Mouse (Mus musculus) limb, embryonic 11.5 days (tissue): Measurements from ENCODE around the gene Hoxa4. TPM values are rescaled to one million over a fixed set of nuclear protein-coding genes. Genes with fewer than 3 reads are reported as not detected.

Source experiments
- ATAC-seq: fragments of 200-750 bp; cut with Nextera tagmentation; 2 replicates; pipeline ENCODE4 v1.8.0; 2017; ENCODE audit warnings: low read depth; ENCODE audit not compliant: insufficient number of reproducible peaks, low FRiP score, low TSS enrichment
- DNase-seq: peaks from one replicate; pipeline ENCODE4 v3.0.0-alpha.2; 2015; ENCODE audit warnings: low spot score
- H3K27ac ChIP-seq: fragments of 300-500 bp; sonication (generic); replicated peaks from 2 replicates; pipeline ENCODE4 v1.5.1; 2014; ENCODE audit warnings: low read depth, mild to moderate bottlenecking, low read length
- H3K27me3 ChIP-seq: fragments of 300-500 bp; sonication (generic); 2 replicates; pipeline ENCODE4 v1.6.1; 2014; ENCODE audit warnings: mild to moderate bottlenecking, low read length, mixed read lengths; ENCODE audit not compliant: control insufficient read depth, insufficient read depth
- H3K36me3 ChIP-seq: fragments of 300-500 bp; sonication (generic); 2 replicates; pipeline ENCODE4 v1.6.1; 2014; ENCODE audit warnings: mild to moderate bottlenecking, low read length, moderate library complexity, mixed read lengths; ENCODE audit not compliant: control insufficient read depth, insufficient read depth
- H3K4me1 ChIP-seq: fragments of 300-500 bp; sonication (generic); 2 replicates; pipeline ENCODE4 v1.6.1; 2014; ENCODE audit warnings: low read length, mixed read lengths; ENCODE audit not compliant: control insufficient read depth, insufficient read depth
- H3K4me2 ChIP-seq: fragments of 300-500 bp; sonication (generic); 2 replicates; pipeline ENCODE4 v1.6.1; 2014; ENCODE audit warnings: low read depth, mild to moderate bottlenecking, moderate library complexity; ENCODE audit not compliant: severe bottlenecking
- H3K4me3 ChIP-seq: fragments of 300-500 bp; sonication (generic); 2 replicates; pipeline ENCODE4 v1.5.1; 2014; ENCODE audit warnings: low read depth, low read length
- H3K9ac ChIP-seq: fragments of 300-500 bp; sonication (generic); 2 replicates; pipeline ENCODE4 v1.6.1; 2014; ENCODE audit warnings: mild to moderate bottlenecking, low read length
- H3K9me3 ChIP-seq: fragments of 300-500 bp; sonication (generic); 2 replicates; pipeline ENCODE4 v1.6.1; 2016; ENCODE audit warnings: low read length; ENCODE audit not compliant: control insufficient read depth
- WGBS: fragments of 180-500 bp; shearing (Covaris S2); extraction: QIAGEN DNeasy Blood & Tissue Kit; methylation state at CpG from one replicate; pipeline ENCODE4 v1.1.7; 2014; 5-methylcytosine and 5-hydroxymethylcytosine counted together
- polyA plus RNA-seq: library from polyadenylated mRNA; unstranded; fragments of >200 nt; fragmentation: Nextera tagmentation; extraction: Ambion mirVana; gene quantifications from 2 replicates; pipeline ENCODE4 v1.2.1, GENCODE M21; 2014

Gene Hoxa4
- polyA plus RNA-seq, 1 experiment from 2014 or later = 1.0 TPM

DNA sequence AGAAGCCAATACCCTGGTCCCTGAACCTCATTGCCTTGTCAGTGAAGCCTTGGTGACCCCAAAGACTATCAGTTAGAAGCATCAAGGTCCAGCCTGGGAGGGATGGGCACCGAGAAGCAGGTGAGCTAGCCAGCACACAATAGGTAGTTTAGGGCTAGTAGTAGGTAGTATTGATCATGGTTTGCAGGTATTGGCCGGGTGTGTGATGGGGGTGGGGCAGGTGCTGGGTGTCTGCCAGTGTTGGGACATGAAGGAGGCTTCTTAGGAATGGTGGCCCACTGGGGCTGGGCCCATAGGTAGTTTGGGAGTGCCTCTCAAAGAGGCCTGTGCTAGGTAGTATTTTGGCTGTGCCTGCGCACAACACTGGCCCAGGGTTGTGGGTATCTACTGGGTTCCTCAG is 23.5 kb upstream of the Hoxa4 start:
- Histone ChIP-seq H3K4me2 (peak overlapping the region; percentile 89; the same call in 1 of the 2 replicates), H3K27me3 (no peaks in the 10 kb centered on the region)

DNA sequence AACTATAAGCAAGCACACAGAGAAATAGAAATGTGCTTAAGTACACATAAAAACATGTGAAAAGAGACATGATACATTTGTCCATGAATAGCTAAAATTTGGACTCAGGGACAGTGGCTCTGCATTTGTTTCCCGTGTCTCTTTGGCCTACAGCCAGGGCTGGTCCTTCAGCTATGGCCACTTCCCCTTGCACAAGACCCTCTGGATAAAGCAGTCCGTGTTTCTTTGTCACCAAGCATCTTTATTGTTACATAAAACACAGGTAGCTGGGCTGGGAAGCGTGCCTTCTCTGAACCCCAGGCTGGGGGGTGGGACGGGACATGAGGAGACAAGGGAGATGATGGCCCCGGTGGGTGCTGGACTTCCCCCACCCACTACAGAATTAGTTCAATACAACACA is 22.7 kb upstream of the Hoxa4 start:
- DNase-seq (no peak), ATAC-seq (no peak)
- Histone ChIP-seq H3K4me1 (peaks cover 54% of the 10 kb centered on the region), H3K9ac (0 out of 2 replicates have a peak overlapping the region, but pooled peaks have one; percentile 37), H3K4me2 (peak overlapping the region; percentile 95), H3K27me3 (no peaks in the 10 kb centered on the region), H3K4me3 (0 out of 2 replicates have a peak overlapping the region, but pooled peaks have one; percentile 5), H3K27ac (no peak overlapping the region), H3K36me3 (no peaks in the 10 kb centered on the region), H3K9me3 (no peaks in the 10 kb centered on the region)
- whole genome bisulfite sequencing = 14% methylated on average over 5 of the region's 5 CpGs

More for the DNA sequence above, 23.5 kb upstream of the Hoxa4 start:
- Histone ChIP-seq H3K9me3 (no peaks in the 10 kb centered on the region), H3K4me3 (no peak overlapping the region), H3K36me3 (no peaks in the 10 kb centered on the region), H3K4me1 (peaks cover 53% of the 10 kb centered on the region), H3K9ac (no peak overlapping the region), H3K27ac (no peak overlapping the region)
- no peak for DNase-seq
- ATAC-seq = no peak
- 20% methylated on average over 3 of the region's 3 CpGs for WGBS

DNA sequence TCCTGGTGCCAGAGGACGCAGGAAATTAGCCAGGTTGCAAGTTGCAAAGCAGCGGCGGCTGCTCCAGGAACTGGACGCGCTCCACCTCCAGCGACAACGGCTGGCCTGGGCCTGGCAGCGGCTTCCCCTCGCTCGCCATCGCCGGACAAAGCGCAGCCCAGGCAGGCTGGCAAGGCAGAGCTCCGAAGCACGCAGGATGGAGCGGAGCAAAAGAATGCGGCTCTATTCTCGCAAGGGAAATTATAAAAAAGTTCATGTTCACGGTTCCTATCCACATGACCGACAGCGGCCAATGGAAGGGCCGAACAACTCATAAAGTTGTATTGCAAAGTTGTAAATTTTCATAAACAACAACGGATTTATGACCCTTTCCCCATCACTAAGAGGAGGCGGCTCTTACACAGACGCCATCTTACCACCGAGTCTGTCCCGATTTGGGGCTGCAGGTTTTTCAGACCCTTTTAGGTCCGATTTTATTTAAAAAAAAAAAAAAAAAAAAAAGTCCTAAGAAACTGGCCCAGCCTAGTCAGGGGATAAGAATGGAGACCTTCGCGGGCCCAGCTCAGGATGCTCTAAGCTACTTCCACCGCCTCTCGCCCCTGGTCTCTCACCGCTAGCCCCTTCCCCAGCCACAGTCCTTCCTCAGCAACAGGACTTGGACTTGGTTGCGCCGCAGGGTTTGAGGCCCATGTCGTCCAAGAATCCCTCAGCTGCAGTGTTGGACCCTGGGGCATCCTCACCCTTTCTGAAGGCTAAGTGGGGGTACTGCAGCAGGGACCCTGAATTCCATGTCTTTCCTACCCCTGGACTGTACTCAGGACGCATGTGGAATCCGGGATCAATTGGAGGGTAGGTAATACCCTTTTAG is 21.8 kb upstream of the Hoxa4 start, which contains the start of the genes Hoxa3 and Gm28308:
Hoxa3 (minus strand) TSS at position 218 of the 868 bp plus-strand sequence.
Gm28308 (minus strand) TSS at position 221 of the 868 bp plus-strand sequence.
- peaks cover 53% of the 10 kb centered on the region for H3K4me1 ChIP-seq
- DNase-seq = peak; percentile 86
- peak; percentile 69 for ATAC-seq

DNA sequence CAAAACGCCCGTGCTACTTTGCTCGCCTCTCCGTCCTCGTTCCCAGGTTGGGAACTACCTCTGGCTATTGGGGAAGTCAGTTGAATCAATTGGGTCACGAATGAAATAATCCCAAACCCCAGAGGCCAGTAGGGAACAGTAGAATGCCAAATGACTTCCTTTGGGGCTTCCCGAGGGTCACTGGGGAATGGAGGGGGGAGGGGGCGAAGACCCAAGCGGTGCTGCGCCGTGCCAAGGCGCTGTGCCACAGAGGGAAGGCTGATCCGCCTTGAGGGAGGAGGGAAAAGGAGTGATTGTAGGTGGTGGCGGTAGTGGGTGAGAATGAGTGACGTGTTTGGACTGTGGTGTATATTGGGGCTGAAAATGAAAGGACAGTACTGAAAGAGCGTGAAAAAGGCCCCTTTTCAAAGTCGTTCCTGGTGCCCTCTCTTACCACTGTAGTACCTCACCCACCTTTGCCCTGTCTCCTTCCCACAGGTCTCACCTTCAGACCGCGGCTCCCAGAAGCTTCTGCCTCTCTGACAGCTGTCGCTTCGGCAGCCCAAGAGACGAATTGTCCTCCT is 21.1 kb upstream of the Hoxa4 start:
- H3K4me1 ChIP-seq = peaks cover 51% of the 10 kb centered on the region
- H3K27me3 ChIP-seq = no peaks in the 10 kb centered on the region
- peak overlapping the region; percentile 93 for H3K27ac ChIP-seq
- peak overlapping the region; percentile 95 for H3K4me2 ChIP-seq
- WGBS = under 1% methylated on average over 22 of the region's 22 CpGs
- H3K36me3 ChIP-seq = no peaks in the 10 kb centered on the region
- H3K9me3 ChIP-seq = no peaks in the 10 kb centered on the region
- peak overlapping the region; percentile 70 for H3K4me3 ChIP-seq
- DNase-seq = peak; percentile 66
- H3K9ac ChIP-seq = peak overlapping the region; percentile 93
- ATAC-seq = no peak

More for the DNA sequence above, 21.8 kb upstream of the Hoxa4 start, which contains the start of the genes Hoxa3 and Gm28308:
- H3K9me3 ChIP-seq = no peaks in the 10 kb centered on the region
- WGBS = 1% methylated on average over 38 of the region's 38 CpGs
- no peaks in the 10 kb centered on the region for H3K27me3 ChIP-seq
- peak within 1 kb of the TSS; percentile 93 for H3K9ac ChIP-seq
- H3K36me3 ChIP-seq = no peaks in the 10 kb centered on the region
- H3K4me3 ChIP-seq = peak within 1 kb of the TSS; percentile 70
- H3K27ac ChIP-seq = peak within 1 kb of the TSS; percentile 93
- H3K4me2 ChIP-seq = peak within 1 kb of the TSS; percentile 95

DNA sequence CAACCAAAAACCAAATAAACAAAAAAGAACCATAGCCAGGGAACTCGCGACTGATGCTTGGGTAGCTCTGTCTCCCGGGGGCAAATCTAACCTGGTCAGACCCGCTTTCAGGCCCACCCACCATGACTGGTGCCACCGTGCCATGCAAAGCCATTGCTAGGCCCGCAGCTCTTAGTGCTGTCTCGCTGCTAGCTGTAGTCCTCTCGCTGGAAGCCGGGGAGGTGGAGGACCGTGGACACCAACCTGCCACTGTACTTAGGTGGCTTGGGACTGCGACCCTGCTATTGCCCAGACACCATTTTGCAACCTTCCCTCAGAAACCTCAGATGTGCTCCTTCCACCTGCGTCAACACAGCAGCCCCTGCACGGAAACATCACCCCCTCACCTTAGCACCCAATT is 20.4 kb upstream of the Hoxa4 start:
- H3K4me1 ChIP-seq = peaks cover 57% of the 10 kb centered on the region
- 1% methylated on average over 13 of the region's 13 CpGs for WGBS
- H3K9ac ChIP-seq = peak overlapping the region; percentile 93
- no peaks in the 10 kb centered on the region for H3K9me3 ChIP-seq
- peak overlapping the region; percentile 70 for H3K4me3 ChIP-seq
- ATAC-seq (no peak), DNase-seq (no peak)
- peak overlapping the region; percentile 93 for H3K27ac ChIP-seq
- no peaks in the 10 kb centered on the region for H3K36me3 ChIP-seq
- no peaks in the 10 kb centered on the region for H3K27me3 ChIP-seq
- peak overlapping the region; percentile 95 for H3K4me2 ChIP-seq

DNA sequence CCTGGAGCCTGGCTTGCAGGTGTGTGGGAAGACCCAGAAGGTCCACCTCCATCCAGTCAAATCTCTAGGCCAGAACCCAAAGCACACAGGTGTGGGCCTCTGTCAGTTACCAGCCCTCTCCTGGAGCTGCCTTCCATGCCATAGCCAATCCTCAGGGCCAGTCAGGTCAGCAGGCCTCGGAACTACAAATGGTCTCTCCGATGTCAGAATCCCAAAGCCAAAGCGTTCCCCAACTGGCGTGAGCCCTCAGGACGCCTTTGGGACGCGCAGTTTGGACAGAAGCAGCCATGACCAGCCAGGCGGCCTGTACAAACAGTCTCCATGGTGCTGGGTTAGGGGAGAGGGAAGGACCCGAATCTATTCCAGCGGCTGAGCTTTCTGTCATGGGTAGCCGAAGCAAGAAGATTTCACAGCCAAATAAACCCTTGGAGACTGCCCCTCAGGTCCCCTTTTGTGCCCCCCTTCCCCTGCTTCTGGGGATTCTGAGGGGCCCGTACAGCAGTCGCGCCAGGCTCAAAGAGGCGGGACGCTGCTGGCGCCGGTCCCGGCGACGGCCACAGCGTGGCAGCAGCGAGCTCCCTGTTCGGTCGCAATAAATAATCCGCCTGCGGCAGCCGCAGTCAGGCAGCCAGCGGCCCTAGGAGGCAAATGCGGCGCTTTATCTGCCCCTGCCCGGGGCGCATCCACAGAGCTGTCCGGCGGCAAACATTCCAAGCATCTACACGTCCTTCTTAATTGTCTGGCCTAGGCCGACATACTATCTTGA is 19.8 kb upstream of the Hoxa4 start:
- Histone ChIP-seq H3K4me1 (peaks cover 63% of the 10 kb centered on the region), H3K27ac (peak overlapping the region; percentile 93), H3K36me3 (no peaks in the 10 kb centered on the region), H3K4me3 (peak overlapping the region; percentile 70), H3K9ac (peak overlapping the region; percentile 93), H3K9me3 (no peaks in the 10 kb centered on the region), H3K27me3 (no peaks in the 10 kb centered on the region), H3K4me2 (peak overlapping the region; percentile 95)
- peak; percentile 92 for DNase-seq
- under 1% methylated on average over 37 of the region's 37 CpGs for WGBS
- ATAC-seq = peak; percentile 27; the same call in 1 of the 2 replicates

DNA sequence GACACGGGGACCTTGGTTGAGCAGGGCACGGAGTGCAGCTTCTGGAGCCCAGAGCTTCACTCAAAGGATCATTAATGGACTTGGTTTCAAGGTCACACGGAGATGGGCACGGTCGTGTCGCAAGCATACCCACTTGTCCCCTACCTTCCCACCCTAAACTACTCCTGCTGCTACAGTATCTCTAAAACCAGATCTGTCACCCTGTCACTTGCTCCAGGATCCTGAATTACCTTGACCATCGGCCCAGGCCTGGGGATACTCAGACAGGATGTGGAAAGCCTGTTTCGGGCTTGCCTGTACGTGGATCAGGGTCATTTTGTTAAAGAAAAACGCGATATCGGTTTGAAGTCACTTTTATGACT is 18.1 kb upstream of the Hoxa4 start:
- no peaks in the 10 kb centered on the region for H3K9me3 ChIP-seq
- H3K27ac ChIP-seq = no peak overlapping the region
- ATAC-seq (no peak), DNase-seq (no peak)
- H3K4me1 ChIP-seq = peaks cover 62% of the 10 kb centered on the region
- H3K36me3 ChIP-seq = peaks cover 2% of the 10 kb centered on the region; the same call in 1 of the 2 replicates
- H3K27me3 ChIP-seq = no peaks in the 10 kb centered on the region
- H3K4me2 ChIP-seq = peak overlapping the region; percentile 95
- WGBS = 2% methylated on average over 12 of the region's 12 CpGs
- H3K4me3 ChIP-seq = peak overlapping the region; percentile 70
- peak overlapping the region; percentile 74 for H3K9ac ChIP-seq
